Mouse (Mus musculus): ENCODE data around the gene Olfr125. TPM values are rescaled to one million over a fixed set of nuclear protein-coding genes. Genes with fewer than 3 reads are reported as not detected.

The Olfr125 gene
- polyA plus RNA-seq, 1 experiment from 2014 or later = not detected

- ATAC-seq (ENCODE audit: low FRiP score, low TSS enrichment) (no peak), DNase-seq (ENCODE audit: low spot score) (no peak)
- TF ChIP-seq EP300 (optimal IDR thresholded peaks at IDR 0.05) = no peak
- no peak for TF ChIP-seq CTCF (IDR thresholded peaks at IDR 0.05; ENCODE audit: low read depth)
- Histone ChIP-seq H3K27ac (replicated peaks) (no peak overlapping the region), H3K36me3 (ENCODE audit: control insufficient read depth, insufficient read depth, low read length) (no peaks in the 10 kb centered on the region), H3K9ac (ENCODE audit: low read length) (no peak overlapping the region), H3K27me3 (ENCODE audit: control insufficient read depth, insufficient read depth, low read length) (no peaks in the 10 kb centered on the region), H3K9me3 (ENCODE audit: control insufficient read depth, low read length) (no peaks in the 10 kb centered on the region), H3K4me3 (ENCODE audit: low read depth, low read length) (no peak overlapping the region), H3K4me2 (replicated peaks; ENCODE audit: low read depth) (no peak overlapping the region), H3K4me1 (replicated peaks; ENCODE audit: control insufficient read depth, insufficient read depth) (no peaks in the 10 kb centered on the region)
- 79% methylated on average over 3 of the region's 3 CpGs for WGBS
These were observed 41.1 kb downstream of the Olfr125 start for GRCm38 (mm10) chr17:37873830-37874229.

Other genes with a start within 250 kb of the Olfr125 start
- not detected in 2 replicates for gene Olfr114, start 240.2 kb upstream of the Olfr125 start, polyA plus RNA-seq (2015; fragmentation: Nextera tagmentation; extraction: Ambion mirVana)
- gene Olfr115, start 205.8 kb upstream of the Olfr125 start, polyA plus RNA-seq (2015; fragmentation: Nextera tagmentation; extraction: Ambion mirVana) = not detected in 2 replicates
- gene Olfr116, start 205.8 kb upstream of the Olfr125 start, polyA plus RNA-seq (2015; fragmentation: Nextera tagmentation; extraction: Ambion mirVana) = not detected in 2 replicates
- not detected in 2 replicates for gene Olfr117, start 169.2 kb upstream of the Olfr125 start, polyA plus RNA-seq (2015; fragmentation: Nextera tagmentation; extraction: Ambion mirVana)
- gene Olfr118, start 166.0 kb upstream of the Olfr125 start, polyA plus RNA-seq (2015; fragmentation: Nextera tagmentation; extraction: Ambion mirVana) = not detected in 2 replicates
- not detected in 2 replicates for gene Olfr119, start 136.4 kb upstream of the Olfr125 start, polyA plus RNA-seq (2015; fragmentation: Nextera tagmentation; extraction: Ambion mirVana)
- gene Olfr120, start 111.1 kb upstream of the Olfr125 start, polyA plus RNA-seq (2015; fragmentation: Nextera tagmentation; extraction: Ambion mirVana) = not detected in 2 replicates
- not detected in 2 replicates for gene Olfr121, start 84.1 kb upstream of the Olfr125 start, polyA plus RNA-seq (2015; fragmentation: Nextera tagmentation; extraction: Ambion mirVana)
- not detected in 2 replicates for gene Olfr122, start 64.3 kb upstream of the Olfr125 start, polyA plus RNA-seq (2015; fragmentation: Nextera tagmentation; extraction: Ambion mirVana)
- not detected in 2 replicates for gene Olfr123, start 39.4 kb upstream of the Olfr125 start, polyA plus RNA-seq (2015; fragmentation: Nextera tagmentation; extraction: Ambion mirVana)
- gene Olfr124, start 33.1 kb upstream of the Olfr125 start, polyA plus RNA-seq (2015; fragmentation: Nextera tagmentation; extraction: Ambion mirVana) = not detected in 2 replicates
- gene Olfr126, start 14.5 kb downstream of the Olfr125 start, polyA plus RNA-seq (2015; fragmentation: Nextera tagmentation; extraction: Ambion mirVana) = not detected in 2 replicates
- not detected in 2 replicates for gene Olfr127, start 67.5 kb downstream of the Olfr125 start, polyA plus RNA-seq (2015; fragmentation: Nextera tagmentation; extraction: Ambion mirVana)
- gene Olfr128, start 87.6 kb downstream of the Olfr125 start, polyA plus RNA-seq (2015; fragmentation: Nextera tagmentation; extraction: Ambion mirVana) = not detected in 2 replicates
- not detected in 2 replicates for gene Olfr761, start 120.1 kb downstream of the Olfr125 start, polyA plus RNA-seq (2015; fragmentation: Nextera tagmentation; extraction: Ambion mirVana)
- not detected in 2 replicates for gene Olfr129, start 227.1 kb downstream of the Olfr125 start, polyA plus RNA-seq (2015; fragmentation: Nextera tagmentation; extraction: Ambion mirVana)
- gene Olfr130, start 231.0 kb downstream of the Olfr125 start, polyA plus RNA-seq (2015; fragmentation: Nextera tagmentation; extraction: Ambion mirVana) = not detected in 2 replicates

All from stomach, postnatal 0 days (tissue).